Mouse (Mus musculus): ENCODE measurements around the gene Tut1.

DNA sequence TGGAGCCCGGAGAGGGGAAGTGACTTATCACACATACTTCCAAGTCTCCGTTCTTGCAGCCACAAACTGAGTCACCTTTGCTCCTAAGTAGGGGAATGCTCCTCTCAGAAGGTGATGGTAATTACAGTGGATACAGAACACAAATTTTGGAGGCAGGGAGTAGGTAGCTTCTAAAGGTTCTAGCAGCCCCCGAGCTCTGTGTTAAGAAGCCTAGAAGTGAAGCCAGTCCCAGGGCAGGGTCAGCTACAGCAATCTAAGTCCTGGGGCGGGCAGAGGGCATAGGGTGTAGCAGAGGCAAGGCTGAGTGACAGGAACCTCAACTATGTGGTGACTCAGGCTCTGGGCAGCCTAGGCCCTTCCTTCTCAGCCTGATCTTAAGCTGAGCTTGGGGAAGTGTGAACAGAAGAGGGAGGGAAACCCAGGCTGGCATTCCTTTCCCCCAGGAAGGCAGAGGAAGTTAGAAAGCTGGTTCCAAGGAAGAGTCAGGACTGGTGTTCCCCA lies 29.6 kb downstream of the Tut1 start:
- TF ChIP-seq USF1 (IDR thresholded peaks at IDR 0.05; ENCODE audit: low read depth), result no peak
- TF ChIP-seq CTCF (IDR thresholded peaks at IDR 0.05; ENCODE audit: control insufficient read depth, insufficient read depth, insufficient read length), result no peak
- no peak for TF ChIP-seq CEBPB (IDR thresholded peaks at IDR 0.05; ENCODE audit: low read depth)
